Mouse (Mus musculus) adrenal gland, postnatal 36 days (tissue): ENCODE results near the gene Rabggtb. TPM values are rescaled to one million over a fixed set of nuclear protein-coding genes. Genes with fewer than 3 reads are reported as not detected.

Source experiments
- DNase-seq, 2 experiments: peaks; one replicate each; pipeline ENCODE4 v3.0.0; 2021; ENCODE audit warnings: mixed read lengths in 1 of 2
- long read RNA-seq, 2 experiments: library from polyadenylated mRNA; stranded (forward); transcript quantifications; one replicate each; pipeline ENCODE4 v2.0.0; 2021; ENCODE audit warnings: borderline sequencing depth in 2 of 2
- total RNA-seq, 2 experiments: library from RNA; stranded (reverse); gene quantifications; 2 replicates each; pipeline ENCODE4 v1.2.3; 2021

The Rabggtb gene
- 100 to 1,000 TPM in 1 of 2 experiments, 10 to 100 TPM in 1; 94.1 to 114 TPM for total RNA-seq
- long read RNA-seq, experiment 1, transcript Rabggtb-202 (8 exons, 1,418 nt), result minor isoform, 9 of 78 reads
- long read RNA-seq, experiment 1, transcript Rabggtb-201 (9 exons, 1,381 nt), result major isoform, 44 of 78 reads
- long read RNA-seq, experiment 1, partial matches to known transcripts, result 2 of 78 reads
- long read RNA-seq, experiment 1, other reads (novel, unspliced or antisense), result 21 of 78 reads
- long read RNA-seq, experiment 2, transcript Rabggtb-201 (9 exons, 1,381 nt), result major isoform, 19 of 28 reads
- long read RNA-seq, experiment 2, partial matches to known transcripts, result 1 of 28 reads
- long read RNA-seq, experiment 2, other reads (novel, unspliced or antisense), result 6 of 28 reads

DNA sequence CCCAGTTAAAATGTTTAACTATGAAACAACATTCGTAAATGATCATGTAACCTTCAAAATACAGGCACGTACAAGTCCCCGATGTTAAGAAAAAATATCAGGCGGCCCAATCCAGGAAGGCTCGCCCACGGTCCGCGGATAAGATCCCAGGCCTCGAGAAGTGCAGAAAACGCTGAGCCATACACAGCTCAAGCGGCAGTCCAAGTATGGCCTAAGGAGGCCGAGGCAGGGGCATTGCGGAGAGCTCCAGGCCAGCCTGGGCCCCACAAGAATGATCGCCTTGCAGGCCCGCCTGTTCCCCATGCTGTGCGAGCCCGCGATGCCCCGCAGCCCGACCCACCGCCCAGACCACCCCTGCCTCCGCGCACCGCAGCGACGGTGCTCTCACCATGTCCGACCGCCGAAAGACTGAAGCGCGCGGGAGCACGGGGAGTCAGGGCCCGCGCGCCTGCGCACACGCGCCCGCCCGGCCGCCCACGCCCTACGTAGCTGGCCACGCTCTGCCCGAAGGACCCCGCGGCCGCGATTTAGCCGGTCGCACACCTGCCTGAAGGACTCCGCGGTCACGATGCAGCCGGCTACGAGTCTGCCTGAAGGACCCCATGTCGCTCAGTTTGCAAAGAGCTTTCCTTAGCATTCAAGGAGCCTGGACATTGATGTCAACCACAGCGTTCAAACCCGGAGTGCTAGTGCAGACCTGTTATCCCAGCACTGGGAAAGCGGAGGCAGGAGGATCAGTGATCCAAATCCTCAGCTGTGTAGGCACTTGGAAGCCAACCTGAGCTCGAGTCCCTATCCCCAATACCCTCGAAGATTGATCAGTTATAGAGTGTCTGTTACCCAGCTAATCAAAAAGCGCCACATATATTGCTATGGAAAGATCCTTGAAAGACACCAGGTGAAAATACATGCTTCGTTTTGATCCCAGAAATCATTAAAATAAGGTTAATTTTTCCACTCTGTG, at the start of gene Rabggtb:
Gene Rabggtb (minus strand): TSS at position 464 of the 964 bp plus-strand sequence.
- peak; percentile 95 to 96 for DNase-seq

DNA sequence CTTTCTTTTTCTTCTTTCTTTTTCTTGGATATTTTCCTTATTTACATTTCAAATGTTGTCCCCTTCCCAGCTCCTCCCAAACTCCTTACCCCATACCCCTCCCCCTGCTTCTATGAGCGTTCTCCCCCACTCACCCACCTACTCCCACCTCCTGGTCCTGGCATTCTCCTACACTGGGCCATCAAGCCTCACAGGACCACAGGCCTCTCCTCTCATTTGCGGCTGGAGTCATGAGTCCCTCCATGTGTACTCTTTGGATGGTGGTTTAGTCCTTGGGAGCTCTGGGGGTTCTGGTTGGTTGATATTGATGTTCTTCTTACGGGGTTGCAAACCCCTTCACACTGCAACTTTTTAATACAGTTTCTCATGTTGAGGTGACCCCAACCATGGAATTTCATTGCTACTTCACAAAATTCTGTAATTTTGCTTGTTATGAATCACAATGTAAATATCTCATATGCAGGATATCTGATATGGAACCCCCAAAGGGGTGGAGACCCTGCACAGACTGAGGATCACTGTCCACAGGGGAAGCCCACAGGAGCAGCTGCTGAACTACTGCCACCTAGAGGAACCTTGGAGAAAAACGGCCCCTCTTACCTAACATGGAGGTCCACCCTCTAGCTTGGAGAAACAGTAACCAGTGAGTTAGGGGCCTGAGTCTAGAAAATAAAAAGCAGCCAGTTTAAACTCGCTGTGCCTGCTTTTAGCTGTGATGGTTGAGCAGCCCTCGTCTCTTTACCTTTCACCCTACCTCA, 49.0 kb upstream of the Rabggtb start:
- peak in 1 of 2 experiments; percentile 41 for DNase-seq

DNA sequence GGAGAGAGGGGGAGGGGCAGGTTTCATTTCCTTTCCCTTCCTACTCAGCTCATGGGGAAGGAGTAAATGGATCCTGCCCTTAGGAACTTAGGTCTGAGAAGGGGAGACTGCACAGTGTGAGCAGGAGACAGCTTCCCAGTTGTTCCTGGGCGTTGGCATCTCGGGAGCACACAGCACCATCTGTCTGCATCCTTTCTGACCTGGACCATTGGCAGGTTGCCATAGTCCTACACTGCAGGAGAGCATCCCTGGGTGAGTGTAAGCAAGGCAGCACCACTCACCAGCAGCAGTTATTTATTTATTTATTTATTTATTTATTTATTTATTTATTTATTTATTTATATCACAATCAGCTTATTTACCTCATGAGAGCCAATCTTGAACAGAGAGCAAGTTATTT, 48.1 kb upstream of the Rabggtb start:
- DNase-seq, result no peak

DNA sequence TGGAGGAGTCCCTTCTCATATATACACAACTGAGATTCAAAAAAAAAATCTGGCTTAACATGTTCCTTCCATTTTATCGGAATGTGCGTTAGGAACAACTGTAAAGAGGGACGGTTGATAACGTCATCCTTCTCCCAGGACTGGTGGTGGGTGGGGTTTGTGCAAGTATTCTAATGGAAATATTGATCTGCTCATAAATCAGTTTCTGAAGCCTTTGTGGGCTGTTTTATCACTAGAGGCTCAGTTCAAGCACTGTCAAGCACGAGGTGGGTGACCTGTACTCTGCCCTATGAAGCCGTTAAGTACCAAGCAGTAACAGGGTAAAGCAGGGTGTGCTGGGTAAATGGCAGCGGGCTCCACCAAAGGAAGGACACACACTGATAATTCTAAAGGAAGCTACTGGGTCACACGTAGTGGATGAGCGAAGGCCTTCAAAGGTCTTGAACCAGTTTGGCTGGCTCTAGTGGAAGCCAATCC, 47.0 kb upstream of the Rabggtb start:
- DNase-seq, result no peak

DNA sequence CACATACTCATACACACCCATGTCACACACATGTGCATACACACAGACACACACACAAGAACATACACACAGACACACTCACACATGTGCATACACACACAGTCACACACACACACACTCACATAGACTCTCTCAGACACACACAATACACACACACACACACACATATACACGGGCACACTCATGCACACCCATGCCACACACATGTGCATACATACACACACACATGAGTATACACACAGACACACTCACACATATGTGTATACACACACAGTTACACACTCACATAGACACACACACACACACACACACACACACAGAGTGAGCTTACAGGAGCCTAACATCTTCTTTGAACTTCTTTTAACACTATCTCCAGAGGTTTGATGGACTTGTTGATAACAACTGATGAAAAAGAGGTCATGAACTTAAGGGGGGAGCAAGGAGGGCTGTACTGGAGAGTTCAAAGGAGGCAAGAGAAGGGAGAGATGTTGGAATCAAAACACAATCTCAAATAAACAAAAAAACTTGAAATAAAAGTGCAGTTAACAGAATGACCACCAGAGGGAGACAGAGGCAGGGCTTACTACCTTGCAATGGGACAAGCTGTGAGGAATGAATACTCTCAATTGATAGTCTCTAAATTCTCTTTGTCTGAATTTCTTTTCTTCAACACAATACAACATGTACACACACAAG, 46.4 kb upstream of the Rabggtb start:
- DNase-seq, result no peak

DNA sequence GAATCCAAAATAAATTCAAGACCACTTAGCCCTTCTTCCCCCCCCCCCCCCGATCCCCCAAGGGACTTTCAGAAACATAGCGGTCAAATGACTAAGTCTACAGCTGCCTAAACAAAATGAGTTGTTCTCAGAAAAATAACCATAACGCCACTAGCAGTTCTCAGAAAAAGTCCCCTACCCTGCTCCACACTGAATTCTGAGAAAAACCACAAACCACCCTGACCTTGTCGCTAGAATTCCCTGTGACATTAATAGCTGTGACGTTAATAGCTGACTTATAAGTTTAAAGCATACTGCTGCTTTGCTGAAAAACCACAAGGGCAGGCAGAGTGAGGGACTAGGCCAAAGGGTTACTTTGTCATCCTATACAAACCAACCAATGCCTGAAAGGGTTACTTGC, 45.1 kb upstream of the Rabggtb start:
- no peak for DNase-seq

DNA sequence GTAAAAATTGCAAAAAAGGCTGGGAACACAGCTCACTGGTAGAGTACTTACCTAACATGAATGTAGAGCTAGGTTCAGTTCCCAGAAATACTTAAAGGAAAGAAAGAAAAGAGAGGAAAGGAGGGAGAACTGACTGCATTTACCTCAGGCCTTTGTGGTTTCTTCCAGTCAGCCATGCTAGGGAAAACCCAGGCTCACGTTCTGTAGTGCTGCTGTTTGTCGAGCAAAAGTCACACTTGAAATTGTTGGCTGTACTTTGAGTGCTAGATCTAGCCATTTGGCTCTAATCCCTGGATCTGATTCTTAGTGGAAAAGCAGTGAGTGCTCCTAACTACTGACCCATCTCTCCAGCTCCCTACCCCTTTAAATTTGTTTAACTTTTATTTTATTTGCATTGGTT, 35.4 kb upstream of the Rabggtb start:
- no peak for DNase-seq

DNA sequence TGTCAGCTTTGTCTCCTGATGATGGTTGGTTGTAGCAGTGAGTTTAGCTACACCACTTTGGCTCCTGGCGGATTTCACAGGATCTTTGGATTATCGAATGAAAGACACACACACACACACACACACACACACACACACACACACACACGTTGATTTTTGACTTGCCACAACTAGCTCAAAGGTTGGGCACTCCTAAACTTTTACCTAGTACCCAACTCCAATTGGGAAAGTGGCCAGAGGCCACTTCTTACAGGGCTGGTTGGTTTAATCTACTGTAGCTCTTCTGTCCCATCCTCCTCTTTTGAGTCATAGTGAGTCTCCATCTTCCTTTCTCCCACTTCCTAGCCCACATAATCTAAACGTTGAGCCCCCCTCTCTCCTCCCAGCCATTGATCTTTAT, 34.5 kb upstream of the Rabggtb start:
- no peak for DNase-seq

DNA sequence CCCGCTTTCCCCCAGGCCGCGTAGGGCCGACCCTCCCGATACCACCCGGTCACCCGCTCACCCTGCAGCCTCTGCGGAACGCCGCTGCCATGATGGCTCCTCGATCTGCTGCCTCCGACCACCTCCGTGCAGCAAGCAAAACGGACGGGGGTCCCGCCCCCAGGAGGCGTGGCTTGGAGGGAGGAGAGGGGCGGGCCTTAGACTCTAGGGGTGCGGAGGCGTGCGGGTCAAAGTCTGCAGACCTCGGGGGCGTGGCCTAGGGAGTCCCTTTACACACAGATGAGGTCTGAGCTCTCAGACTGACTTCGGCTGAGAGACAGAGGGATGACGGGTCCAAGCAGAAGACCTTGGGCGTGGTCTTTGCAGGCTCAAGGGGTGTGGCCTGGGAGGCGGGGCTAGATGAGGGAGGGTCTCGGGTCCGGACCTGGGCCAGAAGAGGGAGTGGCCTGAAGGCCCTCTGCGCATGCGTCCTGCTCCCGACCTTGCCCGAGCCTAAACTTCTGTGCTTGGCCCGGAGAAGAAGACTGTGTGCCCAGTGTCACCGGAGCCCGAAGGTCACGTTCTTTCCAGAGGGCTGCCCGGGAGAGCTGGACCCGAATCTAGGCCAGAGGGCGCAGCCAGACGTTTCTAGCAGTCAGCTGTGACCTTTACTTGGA, 31.7 kb upstream of the Rabggtb start, which contains the start of gene Acadm:
Gene Acadm (minus strand): TSS at position 298 of the 656 bp plus-strand sequence.
- DNase-seq, result peak; percentile 100

DNA sequence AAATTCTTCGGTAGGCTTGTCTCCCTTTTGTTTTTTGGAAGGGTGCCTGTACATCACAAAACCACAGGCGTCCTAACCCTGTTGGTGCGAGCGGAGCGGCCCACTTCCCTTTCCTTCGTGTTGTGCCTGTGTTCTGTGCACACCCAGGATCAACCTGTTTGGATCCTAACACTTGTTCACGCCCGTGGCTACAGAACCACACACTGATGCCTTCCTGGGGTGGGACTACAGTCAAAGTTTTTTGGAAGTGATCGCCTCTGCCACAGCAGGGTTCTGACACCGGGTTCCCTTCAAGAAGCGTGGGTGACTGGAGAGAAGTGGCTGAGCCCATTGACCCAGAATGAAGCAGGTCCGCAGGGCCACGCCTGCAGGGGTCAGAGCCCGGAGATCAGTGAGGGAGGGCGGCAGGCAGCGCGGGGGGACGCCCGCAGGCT, 31.1 kb upstream of the Rabggtb start:
- DNase-seq, result peak in 1 of 2 experiments; percentile 54

DNA sequence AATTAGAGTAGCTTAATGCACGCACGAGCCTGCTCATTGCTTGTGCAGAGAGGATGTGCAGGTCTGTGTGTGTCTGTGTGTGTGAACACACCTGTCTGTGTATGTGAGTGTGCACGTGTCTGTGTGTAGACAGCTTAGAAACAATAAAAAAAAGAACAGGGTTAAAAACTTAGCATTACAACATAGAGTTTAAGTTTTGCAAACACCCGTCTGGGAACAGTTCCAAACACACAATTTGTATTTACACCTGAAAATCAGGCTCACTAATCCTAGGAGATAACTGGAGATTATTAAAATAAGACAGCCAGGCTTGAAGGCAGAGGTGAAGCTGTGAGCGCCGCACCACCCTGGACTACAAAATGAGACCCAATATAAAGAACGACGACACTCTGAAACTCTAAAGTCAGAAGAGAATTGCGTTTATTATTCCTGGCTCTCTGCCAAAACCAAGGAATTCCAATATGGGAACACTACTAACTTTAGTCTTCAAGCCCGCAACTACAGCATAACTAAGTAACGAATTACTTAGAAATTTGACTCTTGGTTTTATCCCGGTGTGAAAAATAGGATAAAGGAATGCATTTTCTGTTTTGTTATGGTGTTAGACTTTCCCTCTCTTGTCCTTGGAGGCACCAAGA, 30.3 kb upstream of the Rabggtb start:
- no peak for DNase-seq

DNA sequence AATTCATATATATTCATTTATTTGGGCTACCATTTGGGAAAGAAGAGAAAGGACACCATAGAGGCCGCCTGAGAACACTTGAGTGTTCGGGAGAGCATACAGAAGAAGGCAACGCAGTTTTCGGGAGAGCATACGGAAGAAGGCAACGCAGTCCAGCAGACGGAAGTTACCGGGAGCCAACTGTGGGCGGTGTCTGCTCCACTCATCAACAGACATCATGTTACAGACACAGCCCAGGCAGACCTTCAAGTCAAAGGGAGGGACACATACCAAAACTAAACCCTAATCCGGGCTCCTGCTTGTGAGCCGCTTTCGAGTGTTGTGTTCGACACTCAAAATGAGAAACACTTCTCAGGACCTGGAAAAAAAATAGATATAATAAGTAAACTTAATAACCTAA, 28.8 kb upstream of the Rabggtb start:
- no peak for DNase-seq

DNA sequence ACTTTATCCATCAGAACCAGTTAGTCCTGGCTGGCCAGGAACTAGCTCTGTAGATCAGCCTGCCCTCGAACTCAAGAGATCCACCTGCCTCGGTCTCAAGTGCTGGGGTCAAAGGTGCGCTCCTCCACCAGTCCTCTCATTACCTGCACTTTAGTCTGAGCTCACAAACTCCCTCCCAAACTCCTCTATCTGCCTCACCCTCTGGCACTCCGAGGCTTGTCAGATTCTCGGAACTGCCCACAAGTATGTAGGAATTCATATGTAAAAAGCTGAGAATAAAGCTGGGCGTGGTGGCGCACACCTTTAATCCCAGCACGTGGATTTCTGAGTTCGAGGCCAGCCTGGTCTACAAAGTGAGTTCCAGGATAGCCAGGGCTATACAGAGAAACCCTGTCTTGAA, 27.7 kb upstream of the Rabggtb start:
- no peak for DNase-seq

DNA sequence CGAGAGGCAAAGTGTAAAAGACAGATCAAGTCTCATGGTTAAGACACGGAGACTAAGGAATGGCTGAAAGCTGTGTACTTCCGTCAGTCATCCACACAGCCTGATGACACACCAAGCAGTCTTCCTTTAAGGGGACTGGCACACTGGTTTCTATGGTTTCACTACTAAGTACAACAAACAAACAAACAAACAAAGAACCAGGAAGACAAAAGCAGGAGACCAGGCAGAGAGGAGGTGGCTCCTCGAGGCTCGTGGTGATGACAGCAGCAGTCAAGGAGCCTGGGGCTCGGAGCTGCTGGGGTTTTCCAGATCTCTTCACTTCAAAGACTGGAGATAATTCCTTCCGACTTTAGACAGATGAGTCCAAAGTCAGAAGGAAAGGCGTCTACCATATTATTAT, 27.2 kb upstream of the Rabggtb start:
- no peak for DNase-seq

DNA sequence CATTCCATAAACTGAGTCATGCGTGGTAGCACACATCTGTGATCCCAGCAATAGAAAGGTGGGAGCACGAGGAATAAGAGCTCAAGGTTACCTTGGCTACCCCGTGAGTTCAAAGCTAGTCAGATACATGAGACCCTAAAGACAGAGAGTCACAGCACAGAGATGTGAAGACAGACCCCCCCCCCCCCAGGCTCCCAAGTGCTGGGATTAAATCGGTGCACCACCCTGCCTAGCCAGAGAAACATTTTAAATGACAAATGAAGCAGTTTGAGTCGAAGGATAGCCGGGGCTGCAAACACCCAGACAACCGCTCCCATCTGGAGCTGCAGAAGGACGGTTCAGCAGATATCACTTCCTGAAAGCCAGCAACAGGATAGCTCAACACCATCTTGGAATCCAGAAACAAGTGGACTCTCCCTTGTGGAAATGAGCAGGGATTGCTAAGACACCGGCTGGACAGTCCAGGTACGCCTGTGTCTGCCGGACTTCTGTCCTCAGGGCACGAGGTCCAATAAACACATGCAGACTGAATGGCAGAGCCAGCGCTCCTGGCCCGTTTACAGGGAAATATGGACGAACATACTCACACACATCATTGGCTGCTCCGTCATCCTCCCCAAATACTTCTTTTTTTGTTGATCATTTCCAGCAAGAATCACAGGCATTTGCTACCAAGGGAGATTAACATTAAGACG, 24.5 kb upstream of the Rabggtb start:
- DNase-seq, result no peak

DNA sequence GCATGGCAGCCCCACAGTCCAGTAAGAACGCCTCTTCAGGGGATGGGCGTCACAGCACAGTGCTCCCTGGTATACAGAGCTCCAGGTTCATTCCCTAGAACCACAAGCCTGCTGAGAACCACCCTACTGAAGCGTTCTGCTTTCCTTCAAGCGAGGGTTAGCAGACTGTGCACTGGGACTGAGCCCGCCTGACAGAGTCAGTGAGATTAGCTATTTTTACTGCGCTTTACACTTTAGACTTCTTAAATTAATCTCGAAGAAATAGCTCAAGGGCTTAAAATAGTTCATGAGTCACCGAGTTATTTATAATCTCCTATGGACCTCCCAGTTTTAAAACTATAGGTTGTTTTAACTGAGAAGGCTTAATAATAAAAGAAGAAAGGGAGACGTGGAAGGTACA, 23.1 kb upstream of the Rabggtb start:
- DNase-seq, result no peak

DNA sequence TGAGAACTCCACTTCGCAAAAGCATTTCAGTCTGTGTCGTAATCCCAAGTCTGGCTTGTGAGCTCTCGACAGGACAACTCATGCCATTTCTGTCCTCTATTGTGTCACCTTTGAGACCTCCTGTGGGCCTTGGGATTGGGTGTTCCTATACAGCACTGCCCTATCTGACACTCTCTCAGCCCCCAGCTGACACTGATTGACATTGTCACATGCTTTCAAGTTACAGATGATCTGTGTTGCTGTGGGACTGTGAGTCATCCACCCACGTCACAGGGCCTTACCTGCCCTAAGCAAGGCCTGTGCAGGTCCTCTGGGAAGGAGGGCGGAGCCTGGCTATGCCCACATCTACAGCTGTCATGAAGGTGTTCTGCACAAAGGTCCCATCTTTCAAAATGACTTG, 19.7 kb upstream of the Rabggtb start:
- no peak for DNase-seq

DNA sequence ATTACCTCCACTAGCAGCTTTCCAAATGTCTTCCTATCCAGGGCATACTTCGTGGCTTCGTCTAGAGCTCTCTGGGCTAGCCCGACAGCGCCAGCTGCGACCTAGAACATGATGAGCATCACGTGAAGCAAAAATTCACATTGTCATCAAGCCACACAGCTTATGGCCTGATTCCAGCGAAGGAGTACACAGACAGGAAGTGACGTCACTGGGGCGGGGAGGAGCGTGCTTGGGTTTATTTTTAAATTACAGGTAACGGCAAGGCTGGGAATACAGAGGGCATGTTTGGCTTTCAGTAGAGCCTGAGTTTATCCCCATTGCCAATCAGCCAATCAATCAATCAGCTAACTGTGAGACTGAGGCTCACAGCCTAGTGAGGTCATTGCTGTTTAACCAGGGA, 16.7 kb upstream of the Rabggtb start:
- no peak for DNase-seq

DNA sequence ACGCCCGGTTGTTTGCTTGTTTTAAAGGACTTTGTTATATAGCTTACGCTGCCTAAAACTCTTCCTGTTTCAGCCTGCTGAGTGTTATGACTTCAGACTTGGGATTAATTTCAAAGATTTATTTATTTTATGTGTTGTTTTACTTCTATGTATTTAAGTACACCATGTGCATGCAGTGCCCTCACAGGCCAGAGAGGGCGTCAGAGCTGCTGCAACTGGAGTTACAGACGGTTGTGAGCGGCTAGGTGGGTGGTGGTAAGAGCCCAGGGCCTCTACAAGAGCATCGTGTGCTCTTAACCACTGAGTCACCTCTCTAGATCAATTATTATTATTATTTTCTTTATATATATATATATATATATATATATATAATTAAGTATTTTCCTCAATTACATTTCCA, 13.5 kb upstream of the Rabggtb start:
- no peak for DNase-seq
